ENCODE assay signal across 10 mouse cellular contexts in genomic region chr6:137670820-137671219, GRCm38 (mm10).
"Had no signal": no experiment of that assay in that cellular context is flagged by ENCODE, and none has a peak within 500 bp of the region (broad histone marks: within the 10 kb centered on the region; RNA-seq: fewer than 3 reads in every experiment).

No protein-coding gene starts in this region.

- DNase-seq: gastrocnemius, postnatal 10 days; gastrocnemius, postnatal 25 days; heart, adult 2 months; heart, postnatal 14 days; heart, postnatal 4 days; kidney, adult 18-20 months; kidney, adult 8-10 months; kidney, postnatal 10 days; kidney, postnatal 25 days; kidney, postnatal 4 days had no signal
